Mouse (Mus musculus) adrenal gland, adult 18-20 months (tissue): ENCODE data around the gene Acadl. TPM values are rescaled to one million over a fixed set of nuclear protein-coding genes. Genes with fewer than 3 reads are reported as not detected.

Source experiments
- DNase-seq, 2 experiments: peaks; one replicate each; pipeline ENCODE4 v3.0.0; 2021 to 2022; ENCODE audit warnings: low spot score in 2 of 2
- total RNA-seq, 2 experiments: library from RNA; stranded (reverse); gene quantifications; 1 replicate in 1 of 2; 2 replicates in 1 of 2; pipeline ENCODE4 v1.2.3; 2021

The Acadl gene
- total RNA-seq, 2 experiments from 2014 or later, result 516 to 719 TPM

DNA sequence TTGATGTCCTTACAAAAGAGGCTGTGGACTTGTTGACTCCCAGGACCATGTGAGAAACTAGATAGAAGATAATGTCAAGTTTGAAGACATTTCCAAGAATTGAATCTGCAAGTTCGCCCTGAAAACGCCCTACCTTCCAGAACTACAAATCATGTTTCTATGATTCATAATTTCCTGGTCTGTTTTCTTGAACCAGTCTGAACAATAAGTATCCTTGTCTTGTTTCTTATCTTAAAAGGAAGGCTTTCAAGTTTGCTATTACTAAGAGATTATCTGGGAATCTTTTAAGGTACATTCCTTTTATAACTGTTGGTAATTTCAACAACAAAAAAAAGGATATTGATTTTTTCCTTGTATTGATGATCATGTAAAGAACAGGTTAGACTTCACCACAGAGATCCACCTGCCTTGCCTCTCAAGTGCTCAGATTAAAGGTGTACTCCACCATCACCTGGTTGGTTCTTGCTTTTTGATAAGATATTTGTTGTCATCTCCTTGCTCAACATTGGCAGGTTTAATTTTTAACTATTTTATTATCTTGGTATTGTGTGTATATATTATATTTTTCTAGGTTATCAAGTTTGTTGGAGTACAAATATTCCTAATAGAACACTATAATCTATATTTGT lies 70.1 kb downstream of the Acadl start:
- no peak for DNase-seq

GRCm38 (mm10) chr1:66782296-66782695 lies 80.8 kb downstream of the Acadl start:
- DNase-seq, result no peak

DNA sequence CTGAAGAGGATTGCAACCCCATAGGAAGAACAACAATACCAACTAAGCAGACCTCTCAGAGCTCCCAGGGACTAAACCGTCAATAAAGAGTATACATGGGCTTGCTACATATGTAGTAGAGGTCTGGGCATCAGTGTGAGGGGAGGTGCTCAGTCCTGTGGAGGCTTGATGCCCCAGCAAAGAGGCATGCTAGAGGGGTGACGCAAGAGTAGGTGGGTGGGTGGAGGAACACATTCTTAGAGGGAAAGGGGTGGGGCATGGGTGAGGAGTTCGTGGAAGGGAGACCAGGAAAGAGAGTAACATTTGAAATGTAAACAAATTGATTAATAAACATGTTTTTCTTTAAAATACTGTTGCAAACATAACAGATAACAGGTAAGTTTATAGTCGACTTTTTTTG lies 82.0 kb downstream of the Acadl start:
- no peak for DNase-seq

Other genes starting within 250 kb of the Acadl start
- 10 to 100 TPM; 62.8 to 76.9 TPM for gene Rpe, start 162.4 kb downstream of the Acadl start, total RNA-seq
- 10 to 100 TPM; 16.4 to 17.5 TPM for gene Kansl1l, start 45.7 kb downstream of the Acadl start, total RNA-seq
- 10 to 100 TPM; 13.6 to 60.3 TPM for gene Myl1, start 82.1 kb upstream of the Acadl start, total RNA-seq
- gene Lancl1, start 175.6 kb upstream of the Acadl start, total RNA-seq, result 10 to 100 TPM; 43.2 to 50.0 TPM